Mouse (Mus musculus) kidney, embryonic 16.5 days (tissue): ENCODE measurements around the gene Pou2f2. TPM values are rescaled to one million over a fixed set of nuclear protein-coding genes. Genes with fewer than 3 reads are reported as not detected.

ENCODE experiments used
- ATAC-seq: fragments of 200-750 bp; cut with Nextera tagmentation; 2 replicates; pipeline ENCODE4 v1.8.0; 2017; ENCODE audit warnings: moderate TSS enrichment; ENCODE audit not compliant: low FRiP score, low TSS enrichment
- H3K27ac ChIP-seq: fragments of 300-500 bp; sonication (generic); 2 replicates; pipeline ENCODE4 v1.5.1; 2014; ENCODE audit warnings: low read length
- H3K27me3 ChIP-seq: fragments of 300-500 bp; sonication (generic); 2 replicates; pipeline ENCODE4 v1.6.1; 2014; ENCODE audit warnings: low read length, control low read depth, mixed read lengths; ENCODE audit not compliant: insufficient read depth
- H3K36me3 ChIP-seq: fragments of 300-500 bp; sonication (generic); 2 replicates; pipeline ENCODE4 v1.6.1; 2014; ENCODE audit warnings: low read length, control low read depth, mixed read lengths; ENCODE audit not compliant: insufficient read depth
- H3K4me1 ChIP-seq: fragments of 300-500 bp; sonication (generic); 2 replicates; pipeline ENCODE4 v1.6.1; 2014; ENCODE audit warnings: low read length, control low read depth, mixed read lengths; ENCODE audit not compliant: insufficient read depth
- H3K4me2 ChIP-seq: fragments of 300-500 bp; sonication (generic); replicated peaks from 2 replicates; pipeline ENCODE4 v1.6.1; 2014; ENCODE audit warnings: low read depth, low read length
- H3K4me3 ChIP-seq: fragments of 300-500 bp; sonication (generic); 2 replicates; pipeline ENCODE4 v1.5.1; 2014; ENCODE audit warnings: mild to moderate bottlenecking, low read length
- H3K9ac ChIP-seq: fragments of 300-500 bp; sonication (generic); replicated peaks from 2 replicates; pipeline ENCODE4 v1.6.1; 2014; ENCODE audit warnings: low read length
- H3K9me3 ChIP-seq: fragments of 300-500 bp; sonication (generic); 2 replicates; pipeline ENCODE4 v1.6.1; 2016; ENCODE audit warnings: low read length, control low read depth
- WGBS: fragments of 180-500 bp; shearing (Covaris S2); extraction: QIAGEN DNeasy Blood & Tissue Kit; methylation state at CpG from one replicate; pipeline ENCODE4 v1.1.7; 2014; 5-methylcytosine and 5-hydroxymethylcytosine counted together
- polyA plus RNA-seq: library from polyadenylated mRNA; unstranded; fragments of >200 nt; fragmentation: Nextera tagmentation; extraction: Ambion mirVana; gene quantifications from 2 replicates; pipeline ENCODE4 v1.2.1, GENCODE M21; 2015

Gene Pou2f2
- polyA plus RNA-seq, 1 experiment from 2014 or later, result 0.40 TPM

DNA sequence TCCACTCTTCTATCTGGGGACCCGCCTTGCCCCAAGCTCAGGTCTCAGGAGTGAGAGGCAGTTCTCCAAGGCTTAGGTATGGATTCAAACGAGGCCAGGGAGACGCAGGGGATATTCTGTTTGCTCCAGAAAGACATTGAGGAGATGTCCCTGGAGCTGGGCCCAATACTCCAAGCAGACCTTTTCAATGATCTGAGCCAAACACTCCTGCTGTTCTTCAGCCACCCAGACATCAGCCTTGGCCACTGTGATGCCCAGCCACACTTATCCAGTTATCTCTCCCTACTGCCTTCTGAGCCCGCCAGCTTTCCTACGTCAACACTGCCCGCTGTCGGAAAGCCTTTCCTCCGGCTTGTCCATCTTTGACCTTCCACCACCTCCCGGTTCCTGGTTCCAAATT lies 69.2 kb downstream of the Pou2f2 start:
- 79% methylated on average over 9 of the region's 9 CpGs for whole genome bisulfite sequencing
- Histone ChIP-seq H3K4me1 (peaks cover 6% of the 10 kb centered on the region), H3K36me3 (no peaks in the 10 kb centered on the region), H3K27me3 (no peaks in the 10 kb centered on the region), H3K9ac (no peak overlapping the region), H3K9me3 (no peaks in the 10 kb centered on the region), H3K4me2 (no peak overlapping the region), H3K4me3 (no peak overlapping the region), H3K27ac (no peak overlapping the region)
- no peak for ATAC-seq

DNA sequence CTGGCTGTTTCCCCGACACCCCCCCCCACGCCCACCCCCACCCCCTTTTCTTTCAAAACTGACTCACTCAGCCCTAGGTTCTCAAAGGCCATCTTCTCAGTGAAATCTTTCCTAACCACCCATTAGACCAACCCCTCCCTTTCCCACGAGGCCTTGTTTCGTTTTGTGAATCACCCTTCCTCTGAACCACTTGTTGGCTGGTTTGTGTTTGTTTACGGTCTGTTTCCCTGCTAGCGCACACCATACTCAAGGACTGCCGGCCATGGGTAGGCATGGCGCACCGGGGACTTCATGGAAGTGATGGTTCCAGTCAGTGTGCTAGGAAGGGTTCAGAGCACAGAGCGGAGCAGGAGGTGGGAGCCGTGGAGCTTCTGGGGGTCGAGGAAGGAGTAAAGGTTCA lies 70.2 kb downstream of the Pou2f2 start:
- Histone ChIP-seq H3K4me1 (peaks cover 5% of the 10 kb centered on the region), H3K4me3 (no peak overlapping the region), H3K36me3 (no peaks in the 10 kb centered on the region), H3K9me3 (no peaks in the 10 kb centered on the region), H3K27ac (no peak overlapping the region), H3K4me2 (no peak overlapping the region), H3K9ac (no peak overlapping the region), H3K27me3 (no peaks in the 10 kb centered on the region)
- no peak for ATAC-seq
- 78% methylated on average over 12 of the region's 12 CpGs for WGBS

DNA sequence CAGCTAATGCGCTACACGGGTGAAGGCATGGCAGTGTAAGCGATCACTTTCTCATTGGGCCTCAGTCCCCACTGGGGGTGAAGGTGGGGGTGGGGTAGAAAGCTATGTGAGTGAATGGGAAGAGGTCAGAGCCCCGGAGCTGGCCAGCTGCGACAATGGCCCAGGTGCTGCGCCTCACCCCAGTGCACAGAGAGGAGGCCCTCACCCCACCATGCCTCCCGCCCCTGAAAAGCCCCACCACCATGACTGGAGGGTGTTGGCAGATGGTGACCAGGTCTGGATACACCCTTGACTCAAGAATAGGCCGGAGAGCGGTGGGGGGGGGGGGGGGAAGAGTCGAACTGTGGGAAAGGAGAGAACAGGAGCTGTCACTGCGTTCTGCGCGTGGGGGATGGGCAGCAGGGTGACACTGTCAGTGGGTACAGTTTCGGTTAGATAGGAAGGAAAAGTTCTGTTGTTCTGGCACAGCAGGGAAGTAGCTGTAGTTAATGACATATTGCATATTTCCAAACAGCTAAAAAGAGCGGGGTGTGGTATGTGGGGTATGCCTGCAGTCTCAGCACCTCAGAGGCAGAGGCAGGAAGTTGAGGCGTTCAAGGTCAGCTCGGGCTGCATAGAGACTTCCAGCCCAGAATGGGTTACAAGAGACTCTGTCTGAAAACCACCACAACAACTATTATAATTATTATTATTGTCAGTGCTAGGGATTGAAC lies 72.6 kb downstream of the Pou2f2 start:
- no peak overlapping the region for H3K27ac ChIP-seq
- H3K9me3 ChIP-seq, result no peaks in the 10 kb centered on the region
- no peak overlapping the region for H3K9ac ChIP-seq
- 0 out of 2 replicates have a peak, but pooled peaks have one; percentile 14 for ATAC-seq
- 45% methylated on average over 17 of the region's 17 CpGs for WGBS
- H3K4me1 ChIP-seq, result peaks cover 5% of the 10 kb centered on the region
- no peaks in the 10 kb centered on the region for H3K27me3 ChIP-seq
- H3K36me3 ChIP-seq, result no peaks in the 10 kb centered on the region
- no peak overlapping the region for H3K4me3 ChIP-seq
- H3K4me2 ChIP-seq, result no peak overlapping the region

DNA sequence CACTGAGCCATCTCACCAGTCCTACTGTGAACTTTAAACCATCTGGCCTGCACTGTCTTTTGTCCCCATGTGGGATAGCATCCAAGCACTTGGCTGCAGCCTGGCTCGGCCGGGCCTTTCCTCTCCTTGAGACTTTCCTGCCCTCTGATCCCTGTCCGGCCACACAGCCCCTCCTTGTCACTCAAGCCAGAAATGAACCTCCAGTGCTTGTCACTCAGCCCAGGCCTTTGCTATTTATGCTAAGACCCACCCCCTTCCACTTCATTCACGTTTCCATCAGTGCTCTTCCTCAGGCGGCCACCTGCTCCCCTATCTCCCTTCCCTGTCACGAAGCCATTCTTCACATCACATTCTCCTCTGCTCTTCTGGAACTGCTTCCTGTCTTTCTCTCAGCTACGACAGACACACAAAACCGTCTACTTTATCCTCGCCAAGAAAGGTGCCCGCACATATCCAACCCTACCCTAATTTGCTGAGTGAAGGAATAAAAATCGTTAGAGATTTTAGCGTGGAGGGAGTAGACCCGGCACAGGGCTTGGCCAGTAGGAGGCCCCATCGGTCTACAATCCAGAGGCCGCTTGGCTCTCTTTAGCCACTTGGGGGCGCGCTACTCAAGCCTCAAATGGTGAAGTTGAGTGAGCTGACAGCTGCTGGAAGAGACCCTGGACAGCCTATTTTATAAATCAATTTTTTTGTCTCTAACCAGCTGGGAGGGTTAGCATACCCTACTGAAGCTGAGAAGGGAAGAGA lies 73.9 kb downstream of the Pou2f2 start:
- Histone ChIP-seq H3K27me3 (no peaks in the 10 kb centered on the region), H3K36me3 (no peaks in the 10 kb centered on the region), H3K4me2 (no peak overlapping the region), H3K27ac (no peak overlapping the region), H3K4me3 (no peak overlapping the region), H3K4me1 (peaks cover 5% of the 10 kb centered on the region), H3K9ac (no peak overlapping the region), H3K9me3 (no peaks in the 10 kb centered on the region)
- 20% methylated on average over 17 of the region's 17 CpGs for WGBS
- ATAC-seq, result no peak

DNA sequence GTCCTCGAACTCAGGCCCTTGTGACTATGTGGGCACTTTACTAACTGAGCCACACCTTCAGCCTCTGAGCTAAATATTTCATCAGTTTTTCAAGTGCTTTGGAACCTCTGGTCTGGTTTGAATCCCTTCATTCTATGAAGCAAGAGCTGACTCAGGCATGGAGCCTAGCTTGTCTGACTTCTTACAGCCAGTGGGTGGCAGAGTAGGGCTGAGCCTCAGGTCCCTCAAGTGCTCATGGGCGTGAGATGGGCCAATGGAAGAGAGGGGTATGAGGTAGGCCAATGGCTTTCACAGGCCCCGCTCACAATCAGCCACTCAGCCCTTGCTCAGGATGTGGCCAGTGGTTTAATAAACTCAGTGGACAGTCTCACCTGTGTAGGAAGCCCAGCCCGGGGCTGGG lies 79.9 kb downstream of the Pou2f2 start:
- H3K9ac ChIP-seq, result no peak overlapping the region
- WGBS, result 60% methylated on average over 4 of the region's 4 CpGs
- no peaks in the 10 kb centered on the region for H3K27me3 ChIP-seq
- no peaks in the 10 kb centered on the region for H3K9me3 ChIP-seq
- no peak overlapping the region for H3K27ac ChIP-seq
- H3K36me3 ChIP-seq, result no peaks in the 10 kb centered on the region
- H3K4me3 ChIP-seq, result no peak overlapping the region
- H3K4me2 ChIP-seq, result no peak overlapping the region
- ATAC-seq, result no peak
- no peaks in the 10 kb centered on the region for H3K4me1 ChIP-seq

DNA sequence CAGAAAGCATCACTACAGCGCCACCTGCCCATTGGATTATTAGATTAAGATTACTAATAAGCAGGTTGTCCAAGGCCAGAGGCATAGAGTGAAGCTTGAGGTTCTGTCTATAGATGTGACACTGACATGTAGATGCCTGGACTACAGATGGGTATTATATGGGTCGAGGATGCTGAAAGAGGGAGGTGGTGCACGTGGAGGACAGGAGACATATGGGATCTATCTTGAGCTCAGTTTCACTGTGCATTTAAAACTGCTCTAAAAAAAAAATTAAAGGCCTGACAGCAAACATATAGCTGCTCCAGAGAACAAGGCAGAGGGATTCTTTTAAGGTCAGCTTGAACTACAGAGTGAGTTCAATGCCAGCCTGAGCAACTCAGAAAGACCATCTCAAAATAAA lies 81.4 kb downstream of the Pou2f2 start:
- H3K36me3 ChIP-seq, result no peaks in the 10 kb centered on the region
- WGBS, result 76% methylated on average over 3 of the region's 3 CpGs
- H3K9ac ChIP-seq, result no peak overlapping the region
- no peaks in the 10 kb centered on the region for H3K4me1 ChIP-seq
- no peak overlapping the region for H3K4me3 ChIP-seq
- H3K4me2 ChIP-seq, result no peak overlapping the region
- H3K27me3 ChIP-seq, result no peaks in the 10 kb centered on the region
- H3K9me3 ChIP-seq, result no peaks in the 10 kb centered on the region
- ATAC-seq, result no peak
- no peak overlapping the region for H3K27ac ChIP-seq

DNA sequence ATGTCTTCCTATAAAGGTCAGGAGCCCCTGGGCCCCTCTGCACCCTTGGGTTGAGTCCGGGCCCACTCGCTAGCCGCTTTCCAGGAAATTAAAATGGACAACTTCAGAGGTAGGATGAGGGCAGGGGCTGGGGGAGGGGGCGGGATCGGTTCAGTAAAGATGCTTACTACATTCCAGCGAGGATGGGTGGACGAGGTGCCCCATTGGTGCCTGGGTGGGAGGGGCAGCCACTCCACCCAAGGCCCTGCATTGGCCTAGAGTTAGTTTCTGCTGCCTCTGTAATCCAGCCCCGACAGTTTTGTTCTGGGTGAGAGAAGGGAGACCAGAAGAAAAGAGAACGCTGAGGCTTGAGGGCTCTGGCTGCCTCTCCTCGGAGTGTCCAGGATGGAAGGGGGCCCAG lies 89.7 kb downstream of the Pou2f2 start:
- no peaks in the 10 kb centered on the region for H3K36me3 ChIP-seq
- 34% methylated on average over 10 of the region's 10 CpGs for WGBS
- H3K27me3 ChIP-seq, result no peaks in the 10 kb centered on the region

DNA sequence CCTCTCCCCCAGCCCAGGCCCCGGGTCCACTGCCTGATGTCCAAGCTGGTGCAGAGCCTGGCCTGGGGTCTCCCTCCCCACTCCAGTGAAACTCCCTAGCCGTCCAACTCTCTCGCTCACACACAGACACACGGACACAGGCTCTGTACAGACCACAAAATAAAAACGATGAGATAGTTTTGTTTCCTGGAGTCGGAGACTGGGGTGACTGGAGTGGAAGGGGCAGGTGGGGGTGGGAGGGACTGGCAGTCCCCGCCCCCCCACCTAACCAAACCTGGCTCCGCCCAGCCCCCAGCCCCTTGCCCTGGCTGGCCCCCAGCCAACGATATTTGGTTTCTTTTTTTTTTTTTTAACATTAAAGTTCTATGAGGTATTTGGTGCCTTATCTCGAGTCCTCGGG lies 90.6 kb downstream of the Pou2f2 start:
- Histone ChIP-seq H3K4me1 (peaks cover 13% of the 10 kb centered on the region; the same call in 1 of the 2 replicates), H3K4me2 (no peak overlapping the region), H3K27ac (0 out of 2 replicates have a peak overlapping the region, but pooled peaks have one; percentile 18), H3K4me3 (no peak overlapping the region), H3K27me3 (no peaks in the 10 kb centered on the region), H3K36me3 (peaks cover 7% of the 10 kb centered on the region), H3K9me3 (no peaks in the 10 kb centered on the region), H3K9ac (no peak overlapping the region)
- 17% methylated on average over 11 of the region's 11 CpGs for WGBS
- ATAC-seq, result no peak

More for the DNA sequence above, 89.7 kb downstream of the Pou2f2 start:
- no peak overlapping the region for H3K9ac ChIP-seq
- H3K4me1 ChIP-seq, result peaks cover 13% of the 10 kb centered on the region; the same call in 1 of the 2 replicates
- ATAC-seq, result no peak
- H3K4me3 ChIP-seq, result no peak overlapping the region
- H3K4me2 ChIP-seq, result no peak overlapping the region
- H3K27ac ChIP-seq, result no peak overlapping the region
- H3K9me3 ChIP-seq, result no peaks in the 10 kb centered on the region

DNA sequence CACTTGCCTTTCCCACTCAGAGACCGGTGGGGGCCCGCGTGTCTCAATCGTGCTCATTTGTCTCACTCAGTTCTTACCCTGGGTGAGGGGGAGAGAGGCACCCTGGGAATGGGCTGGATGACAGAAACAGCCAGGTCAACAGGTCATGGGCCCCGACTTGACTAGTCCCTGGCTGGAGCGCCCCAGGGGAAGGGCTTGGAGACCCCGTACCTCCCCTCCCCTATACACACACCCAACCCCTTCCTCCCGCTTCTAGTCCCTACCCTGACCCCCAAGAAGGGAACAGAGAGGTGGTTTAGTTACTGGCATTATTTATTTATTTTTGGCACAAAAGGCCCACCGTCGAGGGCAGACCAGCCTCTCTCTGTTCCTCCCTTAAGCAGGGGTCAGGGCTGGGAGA lies 91.0 kb downstream of the Pou2f2 start:
- 16% methylated on average over 10 of the region's 10 CpGs for WGBS

DNA sequence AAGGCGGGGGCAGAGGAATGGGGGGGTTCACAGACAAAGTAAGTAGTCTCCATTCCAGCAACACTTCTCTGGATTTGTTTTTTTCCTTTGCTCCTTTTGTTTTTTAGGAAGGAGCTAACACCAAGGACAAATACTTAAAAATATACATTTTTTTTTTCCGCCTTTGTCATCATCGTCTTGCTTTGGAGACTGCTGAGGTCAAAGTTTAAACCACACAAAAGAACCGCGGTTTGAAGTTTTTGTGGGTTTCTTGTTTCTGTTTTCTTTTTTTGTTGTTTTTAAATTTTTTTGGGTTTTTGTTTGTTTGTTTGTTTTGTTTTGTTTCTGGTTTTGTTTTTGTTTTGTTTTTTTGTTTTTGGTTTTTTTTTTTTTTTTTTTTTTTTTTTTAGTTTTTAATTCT lies 91.6 kb downstream of the Pou2f2 start:
- 59% methylated on average over 5 of the region's 5 CpGs for WGBS
- no peak overlapping the region for H3K9ac ChIP-seq
- no peak overlapping the region for H3K4me3 ChIP-seq
- H3K4me1 ChIP-seq, result peaks cover 13% of the 10 kb centered on the region; the same call in 1 of the 2 replicates
- no peaks in the 10 kb centered on the region for H3K27me3 ChIP-seq
- ATAC-seq, result no peak
- no peak overlapping the region for H3K27ac ChIP-seq
- no peak overlapping the region for H3K4me2 ChIP-seq
- no peaks in the 10 kb centered on the region for H3K9me3 ChIP-seq
- peaks cover 16% of the 10 kb centered on the region for H3K36me3 ChIP-seq

More for the DNA sequence above, 91.0 kb downstream of the Pou2f2 start:
- Histone ChIP-seq H3K27ac (0 out of 2 replicates have a peak overlapping the region, but pooled peaks have one; percentile 18), H3K9me3 (no peaks in the 10 kb centered on the region), H3K4me1 (peaks cover 13% of the 10 kb centered on the region; the same call in 1 of the 2 replicates), H3K4me2 (no peak overlapping the region), H3K27me3 (no peaks in the 10 kb centered on the region), H3K9ac (no peak overlapping the region), H3K36me3 (peaks cover 11% of the 10 kb centered on the region), H3K4me3 (no peak overlapping the region)
- 0 out of 2 replicates have a peak, but pooled peaks have one; percentile 24 for ATAC-seq
